Mouse (Mus musculus) layer of hippocampus, postnatal 36 days (tissue): ENCODE results near the gene Plgrkt. TPM values are rescaled to one million over a fixed set of nuclear protein-coding genes. Genes with fewer than 3 reads are reported as not detected.
A peak's percentile ranks its signal among the peaks of the same experiment; 100 is the strongest.

Source experiments
- DNase-seq, 2 experiments: peaks; one replicate each; pipeline ENCODE4 v3.0.0; 2022
- total RNA-seq, 2 experiments: library from RNA; stranded (reverse); gene quantifications; 2 replicates each; pipeline ENCODE4 v1.2.3; 2021

Gene Plgrkt
- total RNA-seq, 2 experiments from 2014 or later = 27.9 to 32.1 TPM

- no peak for DNase-seq
These were observed 12.8 kb upstream of the Plgrkt start for GRCm38 (mm10) chr19:29379839-29380603.

DNA sequence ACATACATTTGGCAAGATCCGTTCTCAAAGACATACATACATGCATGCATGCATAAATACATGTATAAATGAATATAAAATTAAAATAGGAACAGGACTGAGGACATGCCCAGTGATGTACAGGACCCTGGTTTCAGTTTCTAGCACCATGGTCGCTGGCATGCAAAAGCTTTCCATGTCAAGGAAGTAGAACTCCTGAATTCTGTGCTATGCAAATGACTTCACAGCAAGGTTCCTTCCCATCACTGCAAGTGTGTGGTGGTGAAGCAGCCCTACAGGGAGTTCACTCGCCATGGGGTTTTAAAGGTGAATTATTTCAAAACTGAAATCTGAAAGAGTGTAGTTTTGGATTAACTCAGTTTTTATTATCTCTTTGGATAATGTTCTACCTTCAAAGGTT, 9.2 kb upstream of the Plgrkt start:
- no peak for DNase-seq

DNA sequence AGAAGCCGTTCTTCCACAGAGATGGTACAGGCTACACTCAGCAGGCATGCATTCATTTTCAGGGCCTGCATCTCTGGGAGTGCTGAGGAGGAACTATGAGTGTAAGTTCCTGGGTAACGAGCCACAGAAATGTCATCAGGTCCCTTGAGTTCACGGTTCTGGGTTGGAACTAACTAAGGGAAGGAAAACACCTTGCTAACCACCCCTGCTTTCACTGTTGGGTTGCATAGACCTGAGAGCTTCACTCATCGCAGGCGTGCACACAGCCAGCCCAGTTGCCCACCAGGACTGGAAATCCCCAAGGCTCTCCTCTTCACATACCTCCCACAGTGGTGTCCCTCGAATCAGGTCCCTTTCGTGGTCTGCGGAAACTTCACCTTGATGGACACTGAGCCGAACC, 7.8 kb upstream of the Plgrkt start:
- no peak for DNase-seq

- DNase-seq = no peak
These were observed 6.2 kb upstream of the Plgrkt start for GRCm38 (mm10) chr19:29373438-29373837.

GRCm38 (mm10) chr19:29372621-29373020, 5.4 kb upstream of the Plgrkt start:
- DNase-seq = no peak

- peak; percentile 22 to 24 for DNase-seq
These were observed 4.9 kb upstream of the Plgrkt start for GRCm38 (mm10) chr19:29372138-29372537.

DNA sequence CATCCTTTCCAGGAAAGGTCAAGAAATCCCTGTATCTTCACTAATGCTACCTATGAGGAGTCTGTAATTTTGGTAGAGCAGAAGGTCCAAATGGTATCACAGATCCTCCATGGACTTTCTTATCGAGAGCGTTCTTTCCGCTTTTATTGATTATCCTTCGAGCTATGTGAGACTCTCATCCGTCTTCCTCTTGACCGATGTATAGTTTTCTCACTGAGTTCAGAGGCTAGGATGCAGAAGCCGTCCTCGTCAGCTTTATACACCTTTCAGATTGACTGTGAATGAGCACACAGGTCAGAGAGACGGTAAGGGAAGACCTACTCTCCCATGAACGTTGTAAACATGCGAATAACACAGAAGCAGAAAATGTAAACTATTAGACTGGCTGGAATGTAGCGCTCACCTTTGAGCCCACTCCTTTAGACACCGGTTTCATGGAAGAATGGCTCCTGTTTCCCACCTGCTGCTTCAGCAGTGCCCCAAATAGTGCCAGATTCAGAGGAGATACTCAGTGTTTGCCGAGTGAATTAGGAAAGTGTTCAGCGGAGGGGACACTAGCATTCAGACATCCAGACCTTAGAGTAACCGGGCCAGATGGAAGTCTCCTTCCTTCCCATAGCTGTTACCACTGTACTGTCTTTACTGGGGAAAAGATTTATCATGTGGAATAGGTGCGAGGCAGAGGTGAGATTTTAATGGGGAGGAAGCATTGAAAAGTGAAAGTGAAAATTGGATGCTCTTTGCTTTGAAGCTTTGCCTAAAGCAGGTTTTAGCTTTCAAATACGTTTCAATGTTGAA, 4.3 kb upstream of the Plgrkt start:
- no peak for DNase-seq

DNA sequence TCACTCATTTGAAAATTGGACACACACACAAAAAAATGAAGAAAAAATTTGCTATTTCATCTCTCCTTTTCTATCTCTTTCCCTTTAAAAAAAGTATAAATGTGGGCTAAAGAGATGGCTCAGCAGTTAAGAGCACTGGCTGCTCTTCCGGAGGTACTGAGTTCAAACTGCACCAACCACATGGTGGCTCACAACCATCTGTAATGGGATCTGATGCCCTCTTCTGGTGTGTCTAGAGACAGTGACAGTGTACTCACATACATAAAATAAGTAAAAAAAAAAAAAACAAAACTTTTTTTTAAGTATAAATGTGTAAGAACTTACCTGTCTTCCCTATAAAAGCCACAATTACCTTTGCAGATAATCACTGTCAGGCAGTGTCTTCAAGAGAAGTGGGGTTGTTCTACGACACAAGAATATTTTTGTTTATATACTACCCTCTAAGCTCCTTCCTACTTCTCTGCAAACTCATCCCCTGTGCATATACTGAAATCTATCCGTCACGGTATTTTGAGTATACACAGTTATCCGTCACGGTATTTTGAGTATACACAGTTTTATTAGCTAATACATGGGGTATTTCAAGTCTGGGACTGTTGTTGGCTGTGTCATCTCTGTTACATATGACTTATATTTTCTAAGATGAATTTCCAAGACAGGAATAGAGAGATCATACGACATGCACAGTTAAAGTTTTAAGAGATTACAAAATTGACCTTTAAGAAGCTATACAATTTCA, 3.5 kb upstream of the Plgrkt start:
- DNase-seq = no peak

- DNase-seq = no peak
These were observed 2.9 kb upstream of the Plgrkt start for GRCm38 (mm10) chr19:29370112-29370511.

DNA sequence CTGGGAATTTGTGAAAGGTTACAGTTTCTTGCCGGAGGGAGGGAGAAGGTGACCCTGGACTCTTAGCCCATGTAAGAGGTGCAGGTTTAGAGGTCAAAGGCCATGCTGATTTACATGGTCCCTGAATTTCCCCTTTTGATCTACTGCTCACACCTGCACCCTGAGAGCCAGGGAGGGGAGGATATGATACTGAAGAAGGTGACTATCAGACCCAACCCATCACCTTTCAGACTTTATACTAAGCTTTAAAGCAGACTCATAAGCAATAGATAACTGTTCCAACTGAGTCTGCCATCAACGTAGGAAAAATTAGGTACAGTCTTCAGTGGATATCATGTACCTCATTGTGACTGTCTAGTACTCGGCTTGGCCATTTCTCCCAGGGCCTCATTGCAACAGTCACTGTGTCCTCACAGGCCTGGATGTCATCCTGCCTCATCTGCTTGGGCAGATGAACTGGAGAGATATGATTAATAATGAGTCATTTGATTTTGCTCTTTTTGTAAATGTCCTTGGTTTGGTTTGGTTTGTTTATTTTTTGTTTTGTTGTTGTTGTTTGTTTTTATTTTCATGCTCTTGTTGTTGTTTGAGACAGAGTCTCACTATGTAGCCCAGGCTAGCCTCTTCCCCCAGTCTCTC, 1.6 kb upstream of the Plgrkt start:
- DNase-seq = no peak

DNA sequence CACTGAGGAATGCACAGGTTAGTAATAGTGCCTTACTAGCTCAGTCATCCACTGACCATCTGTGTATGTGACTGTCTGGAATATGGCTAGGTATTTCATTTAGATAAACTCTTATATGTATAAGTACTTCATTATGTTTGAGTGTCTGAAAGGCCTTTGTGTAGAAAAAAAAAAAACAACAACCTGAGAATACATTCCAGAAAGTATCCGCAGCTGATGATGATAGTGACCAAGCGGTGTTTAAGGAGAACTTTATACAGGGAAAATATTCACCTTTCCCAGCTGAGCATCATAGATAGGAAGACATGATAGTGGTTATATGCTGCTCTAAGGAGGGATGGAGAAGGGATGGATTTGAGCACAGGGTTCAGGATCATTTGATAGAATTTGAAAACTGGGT, 851 bp upstream of the Plgrkt start:
- DNase-seq = no peak

- no peak for DNase-seq
These were observed 793 bp downstream of the Plgrkt start for GRCm38 (mm10) chr19:29366226-29366968.

- no peak for DNase-seq
These were observed 2.1 kb downstream of the Plgrkt start for GRCm38 (mm10) chr19:29365105-29365504.

DNA sequence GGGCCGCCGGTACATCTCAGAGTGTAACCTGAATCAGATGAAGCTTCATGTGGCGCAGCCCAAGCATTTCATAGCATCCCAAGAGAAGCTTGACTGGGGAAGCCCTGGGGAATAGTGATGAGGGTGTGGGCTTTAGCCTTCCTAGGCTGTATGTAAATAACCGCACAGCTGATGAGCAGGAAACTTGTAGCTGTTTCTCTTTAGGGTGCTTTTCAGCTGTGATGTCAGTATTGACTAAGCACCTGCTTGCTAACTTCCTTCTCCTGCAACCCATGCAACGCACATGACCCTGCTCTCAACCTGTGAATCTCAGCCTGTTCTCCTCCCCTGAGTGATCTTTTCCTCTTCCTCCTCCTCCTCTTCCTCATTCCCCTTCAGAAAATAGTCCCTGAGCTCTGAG, 3.1 kb downstream of the Plgrkt start:
- no peak for DNase-seq

DNA sequence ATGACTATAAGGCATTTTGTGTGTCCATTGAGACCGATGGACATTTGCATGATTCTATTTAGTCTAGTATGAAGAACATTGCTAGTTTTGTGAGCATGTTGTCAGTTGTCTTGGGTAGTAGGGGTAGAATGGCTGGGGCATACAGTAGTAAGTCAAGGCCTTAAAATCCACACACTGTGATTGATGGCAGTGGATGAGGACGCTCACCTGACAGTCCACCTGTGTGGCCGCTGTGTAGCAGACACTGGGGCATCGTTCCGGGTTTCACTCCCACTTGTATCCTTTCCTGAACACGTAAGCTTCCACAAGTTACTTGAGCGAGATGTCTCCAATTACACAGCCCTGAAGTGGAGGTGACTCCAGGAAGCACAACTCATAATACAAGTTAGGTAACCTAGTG, 3.6 kb downstream of the Plgrkt start:
- DNase-seq = no peak

DNA sequence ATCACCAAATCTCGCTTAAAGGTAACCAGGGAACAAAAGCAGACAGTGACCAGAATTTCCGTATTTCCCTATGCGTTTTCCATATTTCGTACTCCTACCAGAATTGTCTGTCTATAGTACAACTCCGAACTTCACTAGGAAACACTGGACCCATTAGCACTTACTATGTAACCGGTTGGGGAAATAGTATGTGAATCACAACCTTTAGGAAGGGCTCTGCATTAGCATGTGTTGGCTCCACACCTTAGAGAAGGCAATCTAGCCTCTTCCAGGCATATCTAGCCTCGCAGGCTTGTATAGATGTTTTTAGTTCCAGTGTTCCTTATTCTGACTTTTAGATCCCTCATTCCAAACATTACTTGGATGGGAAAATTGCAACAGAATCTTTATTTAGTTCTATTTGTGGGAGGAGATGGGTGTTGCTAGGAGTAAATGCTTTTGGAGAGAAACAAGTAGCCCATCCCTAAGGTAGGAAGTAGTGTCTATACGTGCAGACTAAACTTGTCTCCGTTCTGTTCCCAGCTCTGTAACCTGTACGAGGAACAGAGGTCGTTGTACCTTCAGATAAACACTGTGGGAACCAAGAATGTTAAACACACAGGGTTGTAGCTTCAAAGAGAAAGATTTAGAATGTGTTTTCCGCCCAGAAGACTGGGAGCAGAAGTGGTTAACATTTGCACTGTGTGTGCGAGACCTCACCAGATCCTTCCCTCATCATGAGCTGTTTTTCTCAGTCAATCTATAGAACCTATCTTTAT, 4.8 kb downstream of the Plgrkt start:
- no peak for DNase-seq

DNA sequence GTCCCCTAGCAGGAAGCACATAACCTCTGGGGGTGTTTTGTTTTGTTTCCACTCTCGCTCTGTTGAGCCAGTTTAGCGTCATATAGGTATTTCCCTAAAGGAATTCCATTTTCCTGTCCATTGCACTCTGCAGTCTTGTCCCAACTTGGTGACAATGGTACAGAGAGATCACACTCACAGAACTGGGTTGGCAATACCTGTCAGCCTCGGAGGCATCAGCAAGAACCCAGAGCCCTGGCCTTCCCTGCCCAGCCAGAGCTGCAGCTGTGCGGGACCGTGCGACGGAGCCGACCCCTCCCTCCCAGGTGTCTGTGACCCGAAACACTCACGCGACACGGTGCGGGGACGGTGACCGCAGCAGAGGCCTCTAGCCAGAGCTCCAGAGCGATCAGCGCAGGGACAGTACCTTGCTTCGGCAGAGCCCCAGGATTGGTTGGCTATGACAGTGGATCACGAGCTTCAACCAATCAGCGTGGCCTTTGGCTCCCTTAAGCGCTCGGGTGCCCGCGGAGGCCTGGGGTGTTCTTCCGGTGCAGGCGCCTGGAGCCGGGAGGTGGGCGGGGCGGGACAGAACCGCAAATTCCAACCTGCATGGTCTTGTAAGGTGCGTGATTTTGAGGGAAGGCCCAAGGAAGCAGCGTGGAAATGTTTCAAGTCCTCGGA, 5.6 kb downstream of the Plgrkt start:
- peak; percentile 86 to 90 for DNase-seq

DNA sequence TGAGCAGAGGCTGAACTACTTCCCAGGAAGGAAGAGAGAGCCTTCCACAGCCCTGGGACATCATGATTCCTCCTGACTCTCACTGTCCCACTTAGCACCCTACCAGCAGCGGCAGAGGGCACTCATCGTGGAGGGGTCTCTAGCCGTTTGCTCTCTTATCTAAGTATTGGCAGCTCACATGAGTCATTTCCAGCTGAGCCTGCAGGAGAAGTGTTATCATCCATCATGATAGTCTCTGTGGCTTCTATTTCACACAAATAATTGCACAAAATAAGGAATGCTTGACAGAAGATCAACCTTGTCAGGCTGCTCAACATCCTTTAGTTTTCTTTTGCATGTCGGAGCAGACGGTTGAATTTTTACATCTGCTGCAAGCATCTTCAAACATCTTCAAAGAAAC, 6.9 kb downstream of the Plgrkt start:
- no peak for DNase-seq

GRCm38 (mm10) chr19:29356281-29356680, 10.9 kb downstream of the Plgrkt start:
- no peak for DNase-seq
